Comparison of ENCODE assay signal across 8 mouse cellular contexts in genomic region chr11:21571700-21572381, GRCm38 (mm10). TPM values are rescaled to one million over a fixed set of nuclear protein-coding genes. Genes with fewer than 3 reads are reported as not detected.
A peak's percentile ranks its signal among the peaks of the same experiment; 100 is the strongest.
DNase-seq lines count a peak whose midpoint lies in the region; ATAC-seq and TF ChIP-seq lines count a peak whose summit lies in the region.

Gene Wdpcp, plus strand, starts transcription at chr11:21572235.
Gene Mdh1, minus strand, starts transcription at chr11:21572367.

- no peaks in the 10 kb centered on the region for H3K9me3 ChIP-seq in embryonic facial prominence, embryonic 15.5 days (replicated peaks)
- H3K9me3 ChIP-seq in limb, embryonic 14.5 days (ENCODE audit: control insufficient read depth, low read length) = no peaks in the 10 kb centered on the region
- H3K9me3 ChIP-seq in midbrain, postnatal 0 days (ENCODE audit: low read length) = no peaks in the 10 kb centered on the region

- H3K27me3 ChIP-seq in embryonic facial prominence, embryonic 15.5 days = no peaks in the 10 kb centered on the region
- no peaks in the 10 kb centered on the region for H3K27me3 ChIP-seq in limb, embryonic 14.5 days (ENCODE audit: control insufficient read depth, insufficient read depth, low read length)
- no peaks in the 10 kb centered on the region for H3K27me3 ChIP-seq in midbrain, postnatal 0 days (ENCODE audit: insufficient read depth, low read length)

- H3K4me1 ChIP-seq in bone marrow, adult 2 months (ENCODE audit: control insufficient read depth, insufficient read depth, low read length) = peaks cover 3% of the 10 kb centered on the region
- H3K4me1 ChIP-seq in embryonic facial prominence, embryonic 15.5 days = peaks cover 22% of the 10 kb centered on the region
- peaks cover 10% of the 10 kb centered on the region for H3K4me1 ChIP-seq in limb, embryonic 14.5 days (ENCODE audit: control insufficient read depth, insufficient read depth, low read length)
- peaks cover 8% of the 10 kb centered on the region for H3K4me1 ChIP-seq in midbrain, postnatal 0 days (ENCODE audit: insufficient read depth, low read length)

- peak; percentile 58; the same call in 1 of the 2 replicates for TF ChIP-seq POLR2A in bone marrow, adult 2 months (IDR thresholded peaks at IDR 0.05; ENCODE audit: borderline replicate concordance, control insufficient read depth, low read depth, low read length)
- no peak; the same call in 1 of the 2 replicates for TF ChIP-seq POLR2A in limb, embryonic 14.5 days (IDR thresholded peaks at IDR 0.05; ENCODE audit: borderline replicate concordance, extremely low read depth, insufficient read depth, insufficient read length)

- TF ChIP-seq CTCF in bone marrow, adult 2 months (IDR thresholded peaks at IDR 0.05; ENCODE audit: control insufficient read depth, insufficient read depth, low read length) = no peak
- TF ChIP-seq CTCF in midbrain, postnatal 0 days (IDR thresholded peaks at IDR 0.05) = peak; percentile 57

- under 1% methylated on average over 42 of the region's 42 CpGs for WGBS in bone marrow, adult 2 months
- WGBS in embryonic facial prominence, embryonic 15.5 days = under 1% methylated on average over 42 of the region's 42 CpGs
- under 1% methylated on average over 42 of the region's 42 CpGs for WGBS in limb, embryonic 14.5 days
- under 1% methylated on average over 42 of the region's 42 CpGs for WGBS in midbrain, postnatal 0 days

- H3K4me2 ChIP-seq in embryonic facial prominence, embryonic 15.5 days (replicated peaks) = peak within 1 kb of the TSS; percentile 67
- H3K4me2 ChIP-seq in limb, embryonic 14.5 days (replicated peaks; ENCODE audit: low read depth, low read length, severe bottlenecking) = peak within 1 kb of the TSS; percentile 67
- H3K4me2 ChIP-seq in midbrain, postnatal 0 days (ENCODE audit: low read depth, low read length, poor library complexity, severe bottlenecking) = peak within 1 kb of the TSS; percentile 63

- H3K36me3 ChIP-seq in embryonic facial prominence, embryonic 15.5 days = peaks cover under 1% of the 10 kb centered on the region; the same call in 1 of the 2 replicates
- H3K36me3 ChIP-seq in limb, embryonic 14.5 days (ENCODE audit: control insufficient read depth, insufficient read depth, low read length) = no peaks in the 10 kb centered on the region
- H3K36me3 ChIP-seq in midbrain, postnatal 0 days (ENCODE audit: insufficient read depth, low read length) = no peaks in the 10 kb centered on the region

- ATAC-seq in embryonic facial prominence, embryonic 15.5 days (ENCODE audit: insufficient number of reproducible peaks, low FRiP score, low TSS enrichment, low read depth) = peak; percentile 99
- peak; percentile 98 for ATAC-seq in limb, embryonic 14.5 days (ENCODE audit: low FRiP score, low read depth)
- peak; percentile 99 for ATAC-seq in midbrain, postnatal 0 days (ENCODE audit: low FRiP score)

- H3K9ac ChIP-seq in embryonic facial prominence, embryonic 15.5 days = peak within 1 kb of the TSS; percentile 49
- peak within 1 kb of the TSS; percentile 71 for H3K9ac ChIP-seq in limb, embryonic 14.5 days (ENCODE audit: low read depth, low read length, severe bottlenecking)
- peak within 1 kb of the TSS; percentile 87 for H3K9ac ChIP-seq in midbrain, postnatal 0 days (replicated peaks; ENCODE audit: low read length, poor library complexity, severe bottlenecking)

- peak within 1 kb of the TSS; percentile 28; the same call in 1 of the 2 replicates for H3K27ac ChIP-seq in bone marrow, adult 2 months (ENCODE audit: control insufficient read depth, insufficient read depth, low read depth, low read length, poor library complexity)
- H3K27ac ChIP-seq in embryonic facial prominence, embryonic 15.5 days (replicated peaks) = peak within 1 kb of the TSS; percentile 83
- H3K27ac ChIP-seq in limb, embryonic 14.5 days (replicated peaks; ENCODE audit: low read depth, low read length) = peak within 1 kb of the TSS; percentile 39; the same call in 1 of the 2 replicates
- H3K27ac ChIP-seq in midbrain, postnatal 0 days (ENCODE audit: low read depth, low read length) = peak within 1 kb of the TSS; percentile 92

- H3K4me3 ChIP-seq in bone marrow, adult 2 months (replicated peaks; ENCODE audit: control insufficient read depth, low read depth, low read length) = peak within 1 kb of the TSS; percentile 70
- H3K4me3 ChIP-seq in embryonic facial prominence, embryonic 15.5 days (replicated peaks) = peak within 1 kb of the TSS; percentile 72
- H3K4me3 ChIP-seq in limb, embryonic 14.5 days (replicated peaks; ENCODE audit: low read length) = peak within 1 kb of the TSS; percentile 75
- H3K4me3 ChIP-seq in midbrain, postnatal 0 days (ENCODE audit: low read depth, low read length) = peak within 1 kb of the TSS; percentile 81

- DNase-seq in 416B (ENCODE audit: low read depth) = peak; percentile 98
- peak; percentile 97 for DNase-seq in heart, adult 8-10 months (ENCODE audit: low spot score)
- DNase-seq in kidney, adult 9 months = peak; percentile 99
- DNase-seq in limb, embryonic 14.5 days (ENCODE audit: low spot score) = peak; percentile 97
- DNase-seq in midbrain, postnatal 0 days (ENCODE audit: low spot score) = peak; percentile 99
- DNase-seq in spleen, postnatal 14 days (ENCODE audit: low spot score in 2 of 2) = peak; percentile 69 to 76

RNA-seq across cellular contexts. Expression of gene Wdpcp, which starts in this region (rescaled TPM):
- 1.4 and 1.6 TPM in 2 replicates for polyA plus RNA-seq in bone marrow, adult 2 months (2011; ENCODE audit: insufficient read depth, insufficient read length, low replicate concordance, missing spikeins)
- 12.7 and 17.3 TPM in 2 replicates for polyA plus RNA-seq in embryonic facial prominence, embryonic 15.5 days (2015; fragmentation: Nextera tagmentation; extraction: Ambion mirVana)
- 1 to 10 TPM; 3.1 to 5.1 (median 3.8) TPM for total RNA-seq in heart, adult 8-10 months (2022)
- polyA plus RNA-seq in limb, embryonic 14.5 days (2012; rRNA removed) = 5.9 and 8.1 TPM in 2 replicates
- polyA plus RNA-seq in limb, embryonic 14.5 days (2014; fragmentation: Nextera tagmentation; extraction: Ambion mirVana) = 5.4 and 8.9 TPM in 2 replicates
- 12.9 and 15.7 TPM in 2 replicates for total RNA-seq in midbrain, postnatal 0 days (2014; rRNA removed)
- 7.6 and 8.6 TPM in 2 replicates for polyA plus RNA-seq in midbrain, postnatal 0 days (2015; fragmentation: Nextera tagmentation; extraction: Ambion mirVana)

RNA-seq across cellular contexts. Expression of gene Mdh1, which starts in this region (rescaled TPM):
- 27.2 and 70.4 TPM in 2 replicates for polyA plus RNA-seq in bone marrow, adult 2 months (2011; ENCODE audit: insufficient read depth, insufficient read length, low replicate concordance, missing spikeins)
- polyA plus RNA-seq in embryonic facial prominence, embryonic 15.5 days (2015; fragmentation: Nextera tagmentation; extraction: Ambion mirVana) = 394 and 398 TPM in 2 replicates
- total RNA-seq in heart, adult 8-10 months (2022) = 1,000 to 10,000 TPM; 2,451 to 2,967 (median 2,633) TPM
- polyA plus RNA-seq in limb, embryonic 14.5 days (2012; rRNA removed) = 134 and 208 TPM in 2 replicates
- 363 and 381 TPM in 2 replicates for polyA plus RNA-seq in limb, embryonic 14.5 days (2014; fragmentation: Nextera tagmentation; extraction: Ambion mirVana)
- total RNA-seq in midbrain, postnatal 0 days (2014; rRNA removed) = 281 and 307 TPM in 2 replicates
- polyA plus RNA-seq in midbrain, postnatal 0 days (2015; fragmentation: Nextera tagmentation; extraction: Ambion mirVana) = 658 and 719 TPM in 2 replicates

Comparison
In these comparisons a context has a peak if more than half of its experiments do, and no peak if none do; other contexts are left out.
1. Peak in every context shown above with its lines: DNase-seq, ATAC-seq, H3K4me3 ChIP-seq and H3K27ac ChIP-seq.
2. H3K27ac ChIP-seq: peak in every context shown above with its lines; median percentile 92 in midbrain, postnatal 0 days; 83 in embryonic facial prominence, embryonic 15.5 days; 39 in limb, embryonic 14.5 days; 28 in bone marrow, adult 2 months.